ENCODE assay signal across 24 mouse cellular contexts in the genomic region with DNA sequence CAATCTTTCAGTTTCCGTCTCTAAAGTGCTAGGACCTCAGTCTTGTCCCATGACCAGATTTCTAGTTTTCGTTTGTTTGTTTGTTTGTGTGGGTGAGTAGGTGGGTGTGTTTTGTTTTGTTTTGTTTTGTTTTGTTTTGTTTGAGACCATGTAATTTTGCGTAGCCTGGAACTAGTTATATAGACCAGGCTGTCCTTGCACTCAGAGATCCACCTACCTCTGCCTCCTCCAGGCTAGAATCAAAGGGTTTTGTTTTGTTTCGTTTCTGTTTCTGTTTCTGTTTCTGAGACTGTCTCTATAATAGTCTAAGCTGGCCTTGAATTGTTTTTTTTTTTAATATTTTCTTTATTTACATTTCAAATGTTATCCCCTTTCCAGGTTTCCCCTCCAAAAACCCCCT.
"Had no signal": no experiment of that assay in that cellular context is flagged by ENCODE, and none has a peak within 500 bp of the region (broad histone marks: within the 10 kb centered on the region; RNA-seq: fewer than 3 reads in every experiment).

No protein-coding gene starts in this region.

- H3K36me3 ChIP-seq: limb, embryonic 12.5 days; limb, embryonic 15.5 days; midbrain, embryonic 10.5 days; midbrain, embryonic 13.5 days; neural tube, embryonic 12.5 days; neural tube, embryonic 15.5 days had no signal

- H3K4me3 ChIP-seq: layer of hippocampus, adult 2 months; limb, embryonic 12.5 days; limb, embryonic 15.5 days; megakaryocyte, embryonic 14.5 days; midbrain, embryonic 10.5 days; midbrain, embryonic 13.5 days; neural tube, embryonic 12.5 days; neural tube, embryonic 15.5 days had no signal

- ATAC-seq: liver, postnatal 0 days; lung, postnatal 0 days; midbrain, embryonic 13.5 days; midbrain, embryonic 16.5 days had no signal

- H3K27me3 ChIP-seq: limb, embryonic 12.5 days; limb, embryonic 15.5 days; midbrain, embryonic 13.5 days; neural tube, embryonic 12.5 days; neural tube, embryonic 15.5 days had no signal

- H3K9me3 ChIP-seq: limb, embryonic 12.5 days; limb, embryonic 15.5 days; midbrain, embryonic 10.5 days; midbrain, embryonic 13.5 days; neural tube, embryonic 12.5 days; neural tube, embryonic 15.5 days had no signal

- H3K27ac ChIP-seq: layer of hippocampus, adult 2 months; limb, embryonic 12.5 days; limb, embryonic 15.5 days; liver, embryonic 14.5 days; midbrain, embryonic 10.5 days; midbrain, embryonic 13.5 days; neural tube, embryonic 12.5 days; neural tube, embryonic 15.5 days had no signal

- DNase-seq: kidney, adult 18-20 months; kidney, adult 9 months; kidney, postnatal 14 days; kidney, postnatal 4 days; layer of hippocampus, adult 9-11 months; left cerebral cortex, postnatal 4 days; liver, postnatal 0 days; lung, embryonic 14.5 days; retina, postnatal 1 day; right cerebral cortex, postnatal 25 days; thymus, adult 2 months; thymus, postnatal 14 days had no signal

- H3K9ac ChIP-seq: limb, embryonic 12.5 days; limb, embryonic 15.5 days; liver, embryonic 14.5 days; liver, postnatal 0 days; lung, embryonic 14.5 days; midbrain, embryonic 13.5 days; neural tube, embryonic 12.5 days; neural tube, embryonic 15.5 days had no signal

- H3K4me2 ChIP-seq: limb, embryonic 12.5 days; limb, embryonic 15.5 days; liver, embryonic 11.5 days; lung, embryonic 14.5 days; midbrain, embryonic 13.5 days; neural tube, embryonic 12.5 days; neural tube, embryonic 15.5 days had no signal

- H3K4me1 ChIP-seq: limb, embryonic 12.5 days; limb, embryonic 15.5 days; megakaryocyte, embryonic 14.5 days; midbrain, embryonic 10.5 days; midbrain, embryonic 13.5 days; neural tube, embryonic 12.5 days; neural tube, embryonic 15.5 days had no signal
